Mouse (Mus musculus): ENCODE measurements at regions not wholly inside any gene's neighbourhood (a gene's known extent, or its start where the extent isn't known, plus 50 kb on each side); places are given as distances from the start of the nearest gene placed in this dataset.

DNA sequence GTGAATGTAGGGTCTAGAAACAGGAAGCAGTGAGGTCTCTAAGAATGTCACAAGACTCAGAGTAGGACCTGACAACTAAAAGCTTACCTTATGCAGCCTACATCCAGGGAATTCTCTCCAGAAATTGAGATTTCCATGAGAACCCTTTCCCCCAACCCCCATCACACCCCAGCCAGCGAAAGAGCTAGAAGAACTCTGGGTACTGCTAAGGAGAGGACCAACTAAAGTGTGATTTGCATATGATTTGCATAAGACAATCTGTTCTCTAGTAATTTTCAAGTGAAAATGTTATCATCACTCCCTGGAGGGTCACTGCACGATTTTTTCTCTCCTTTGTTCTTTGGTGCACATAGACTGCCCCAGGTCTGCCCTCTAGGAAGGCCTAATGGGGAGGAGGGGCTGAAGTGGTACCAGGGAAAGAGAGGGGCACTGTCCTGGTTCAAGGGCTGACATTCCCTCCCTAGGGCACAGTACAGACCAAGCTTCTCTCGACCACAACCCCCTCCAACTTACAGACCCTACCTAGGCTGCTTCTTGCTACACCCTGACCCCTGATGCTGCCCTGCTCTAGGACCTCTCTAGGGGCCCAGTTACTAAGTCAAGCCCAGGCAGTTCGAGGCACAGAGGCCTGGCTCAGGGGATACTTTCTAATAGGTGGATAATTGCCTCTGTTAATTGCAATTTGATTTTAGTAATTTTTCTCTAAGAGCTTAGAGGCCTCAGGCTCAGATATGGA is 77.4 kb upstream of the Pja1 start:
- no peak for DNase-seq (ENCODE audit: low read depth, low spot score)

DNA sequence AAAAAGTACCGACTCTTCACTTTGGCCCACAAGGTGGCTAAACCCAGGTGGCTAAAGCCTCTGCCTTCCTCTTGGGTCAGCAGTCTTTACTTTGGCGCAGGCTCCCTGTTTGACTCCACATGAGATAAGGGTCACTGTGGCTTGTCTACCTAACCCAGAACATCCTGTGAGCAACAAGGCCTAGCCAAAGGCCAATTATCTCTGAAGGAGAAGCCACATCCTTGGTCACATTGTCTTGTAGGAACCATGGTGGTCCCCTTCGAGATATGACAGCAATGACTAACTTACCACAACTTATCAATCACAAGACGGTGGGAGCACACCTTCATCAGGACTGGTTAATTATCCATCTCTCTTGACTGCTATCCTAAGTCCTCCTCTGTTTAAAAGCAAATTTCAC is 73.3 kb upstream of the Pja1 start:
- DNase-seq (ENCODE audit: low read depth, low spot score), result no peak

DNA sequence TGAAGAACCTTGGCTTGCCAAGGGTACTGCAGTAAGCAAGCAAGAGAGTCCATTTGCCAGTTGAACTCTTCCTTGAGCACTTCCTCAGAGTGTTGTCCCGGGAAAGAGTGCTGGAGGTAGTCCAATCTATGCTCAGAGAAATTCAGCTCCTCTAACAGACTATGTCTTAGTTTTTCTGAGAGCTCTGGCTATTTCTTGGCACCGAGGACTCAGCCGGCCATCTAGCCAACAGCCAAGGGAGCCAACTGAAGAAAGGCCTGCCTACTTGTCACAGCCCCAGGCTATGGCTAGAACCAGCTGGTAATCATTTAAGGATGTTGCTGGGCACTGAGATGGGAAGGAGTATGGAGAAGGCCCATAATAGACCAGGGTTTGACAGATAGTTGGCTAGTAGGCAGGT is 70.8 kb upstream of the Pja1 start:
- no peak for DNase-seq (ENCODE audit: low read depth, low spot score)

GRCm38 (mm10) chrX:99540087-99540576 is 69.1 kb upstream of the Pja1 start:
- no peak for DNase-seq (ENCODE audit: low read depth, low spot score)

- DNase-seq (ENCODE audit: low read depth, low spot score), result no peak
Measured at GRCm38 (mm10) chrX:99539684-99540083, 68.6 kb upstream of the Pja1 start.

DNA sequence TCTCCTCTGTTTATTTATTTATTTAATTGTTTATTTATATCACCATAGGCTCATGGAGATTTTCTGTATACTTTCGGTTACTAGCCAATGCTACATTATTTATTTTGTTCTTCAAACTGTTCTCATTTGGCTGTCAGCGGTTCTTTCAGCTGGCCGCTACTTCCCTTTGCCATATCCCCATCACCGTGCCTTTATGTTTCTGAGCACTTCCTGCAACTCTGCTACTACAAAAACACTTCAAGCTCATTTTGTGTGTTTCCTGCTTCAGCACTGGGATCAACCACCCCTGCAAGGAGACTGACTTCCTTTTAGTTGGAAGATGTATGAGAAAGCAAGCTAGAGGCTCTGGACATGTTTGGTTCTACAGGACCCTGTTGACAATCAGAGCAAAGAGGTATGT is 66.7 kb upstream of the Pja1 start:
- DNase-seq (ENCODE audit: low read depth, low spot score), result no peak

DNA sequence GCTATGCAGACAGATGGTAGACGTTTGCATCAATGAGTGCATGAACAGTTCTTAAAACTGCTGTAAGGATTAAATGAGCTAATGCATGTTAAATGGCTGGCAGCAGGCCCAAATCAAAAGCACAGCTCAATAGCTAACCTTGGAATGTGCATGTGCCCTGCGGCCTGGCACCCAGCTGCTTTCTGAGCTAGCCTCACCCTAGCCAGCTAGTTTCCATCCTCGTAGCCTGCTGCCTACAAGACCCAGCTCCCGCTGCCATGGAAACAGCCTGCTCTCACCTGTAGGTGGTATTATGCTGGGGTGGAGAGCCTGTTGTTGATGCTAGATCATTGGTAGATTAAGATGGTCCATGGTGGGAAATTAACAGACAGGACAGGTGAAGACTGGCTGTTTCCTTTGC is 63.8 kb upstream of the Pja1 start:
- DNase-seq (ENCODE audit: low read depth, low spot score), result peak; percentile 10

DNA sequence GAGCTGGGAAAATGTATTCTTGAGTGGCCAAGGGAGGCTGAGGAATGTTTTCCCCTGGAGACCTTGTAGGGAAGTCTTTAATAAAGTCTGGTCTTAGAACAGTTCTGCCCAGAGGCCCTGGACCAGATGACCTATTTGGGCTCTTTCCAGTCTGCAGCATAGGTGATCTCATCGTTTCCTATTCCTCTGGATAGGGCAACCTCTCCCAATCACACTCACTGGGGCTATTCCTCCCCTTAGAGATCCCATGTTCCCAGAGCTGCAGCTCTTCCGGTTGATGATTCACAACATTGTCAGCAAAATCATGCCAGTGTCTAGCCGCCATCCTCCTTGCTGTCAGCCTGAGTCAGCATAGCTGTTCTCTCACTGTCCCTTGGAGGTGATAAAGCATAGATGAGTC is 60.1 kb upstream of the Pja1 start:
- DNase-seq (ENCODE audit: low read depth, low spot score), result no peak

- DNase-seq (ENCODE audit: low read depth, low spot score), result no peak
Measured at GRCm38 (mm10) chrX:99530511-99530910, 59.4 kb upstream of the Pja1 start.

GRCm38 (mm10) chrX:99523306-99523705 is 52.2 kb upstream of the Pja1 start:
- DNase-seq (ENCODE audit: low read depth, low spot score), result no peak

- DNase-seq (ENCODE audit: low read depth, low spot score), result peak; percentile 61
Measured at GRCm38 (mm10) chrX:99522830-99523229, 51.8 kb upstream of the Pja1 start.

DNA sequence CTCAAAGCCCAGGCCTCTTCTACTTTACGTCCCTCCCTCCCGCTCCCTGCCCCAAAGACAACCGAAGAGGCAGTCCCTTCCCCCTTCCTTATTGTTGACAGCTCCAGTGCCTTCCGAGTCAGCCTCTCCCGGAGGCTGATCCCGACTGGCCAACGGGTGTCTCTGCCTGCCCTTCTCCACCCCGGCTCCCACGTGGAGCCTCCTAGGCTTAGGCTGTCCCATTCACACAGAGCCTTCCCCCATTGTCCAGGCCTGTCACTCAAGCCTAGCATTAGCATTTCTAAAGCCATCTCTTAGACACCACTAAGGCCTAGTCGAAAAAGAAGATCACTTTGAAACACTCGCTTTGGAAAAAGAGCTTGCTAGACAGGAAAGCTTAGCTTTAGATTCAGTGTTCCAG is 51.2 kb upstream of the Pja1 start:
- DNase-seq (ENCODE audit: low read depth, low spot score), result peak; percentile 79

DNA sequence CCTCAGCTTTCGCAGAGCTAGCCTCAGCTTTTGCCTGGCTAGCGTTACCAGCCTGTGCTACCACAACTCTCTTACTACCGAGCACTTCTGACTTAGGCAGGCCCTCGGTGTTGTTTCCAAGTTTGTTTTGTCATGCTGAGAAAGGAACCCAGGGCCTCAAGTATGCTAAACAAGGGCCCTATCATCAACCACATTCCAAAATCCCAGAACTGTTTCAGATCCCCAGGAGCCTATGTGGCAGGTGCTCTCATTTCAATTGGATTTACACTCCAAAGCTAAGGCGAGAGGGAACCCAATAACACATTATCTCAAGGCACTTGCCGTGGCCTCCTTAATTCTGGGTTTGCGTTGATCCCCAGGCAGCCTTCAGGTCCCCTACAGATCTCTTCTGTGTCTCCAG is 50.8 kb upstream of the Pja1 start:
- peak; percentile 64 for DNase-seq (ENCODE audit: low read depth, low spot score)
